Mouse (Mus musculus): ENCODE results near the gene Serpina1f. TPM values are rescaled to one million over a fixed set of nuclear protein-coding genes. Genes with fewer than 3 reads are reported as not detected.

The Serpina1f gene
- total RNA-seq (2023): not detected

DNA sequence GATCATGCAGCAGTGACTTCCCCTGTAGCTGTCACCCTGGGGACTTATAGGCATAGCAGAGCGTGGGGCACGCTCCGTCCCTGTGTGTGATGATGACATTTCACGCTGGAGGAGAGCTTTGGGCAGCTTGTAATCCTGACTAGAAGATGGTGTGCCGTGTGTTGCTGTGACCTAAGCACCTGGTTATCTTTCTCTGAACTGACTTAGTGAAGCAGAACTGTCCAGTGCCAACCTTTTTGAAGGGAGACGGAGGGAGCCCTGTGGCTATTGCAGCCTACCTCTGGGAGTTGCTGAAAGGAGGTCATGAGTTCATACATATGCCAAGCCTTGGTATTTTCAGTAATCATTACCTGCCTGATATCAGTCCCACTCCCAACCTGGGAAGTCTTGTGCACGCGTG, at the start of gene Serpina1f:
Serpina1f (minus strand) TSS at position 101 of the 400 bp plus-strand sequence.

DNA sequence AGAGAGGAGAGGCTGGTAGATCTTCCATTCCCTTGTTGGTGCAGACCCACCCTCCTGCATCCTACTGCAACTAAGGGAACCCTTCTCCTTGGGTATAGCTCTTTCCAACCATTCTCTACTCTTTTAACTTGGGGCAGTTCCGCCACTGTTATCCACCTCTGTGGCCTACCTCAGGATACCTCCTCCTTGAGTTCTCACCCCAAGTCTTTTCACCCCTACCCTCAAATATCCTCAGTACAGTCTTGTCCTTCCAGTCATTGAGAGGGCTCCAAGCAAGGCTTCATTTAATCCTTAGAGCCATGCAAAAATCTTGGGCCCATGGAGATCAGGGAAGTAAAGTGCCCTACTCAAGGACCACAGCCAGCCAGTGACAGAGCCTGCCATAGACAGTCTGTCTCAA, 19.3 kb downstream of the Serpina1f start, which contains the start of gene Serpina16:
Serpina16 (minus strand) TSS at position 101 of the 400 bp plus-strand sequence.

DNA sequence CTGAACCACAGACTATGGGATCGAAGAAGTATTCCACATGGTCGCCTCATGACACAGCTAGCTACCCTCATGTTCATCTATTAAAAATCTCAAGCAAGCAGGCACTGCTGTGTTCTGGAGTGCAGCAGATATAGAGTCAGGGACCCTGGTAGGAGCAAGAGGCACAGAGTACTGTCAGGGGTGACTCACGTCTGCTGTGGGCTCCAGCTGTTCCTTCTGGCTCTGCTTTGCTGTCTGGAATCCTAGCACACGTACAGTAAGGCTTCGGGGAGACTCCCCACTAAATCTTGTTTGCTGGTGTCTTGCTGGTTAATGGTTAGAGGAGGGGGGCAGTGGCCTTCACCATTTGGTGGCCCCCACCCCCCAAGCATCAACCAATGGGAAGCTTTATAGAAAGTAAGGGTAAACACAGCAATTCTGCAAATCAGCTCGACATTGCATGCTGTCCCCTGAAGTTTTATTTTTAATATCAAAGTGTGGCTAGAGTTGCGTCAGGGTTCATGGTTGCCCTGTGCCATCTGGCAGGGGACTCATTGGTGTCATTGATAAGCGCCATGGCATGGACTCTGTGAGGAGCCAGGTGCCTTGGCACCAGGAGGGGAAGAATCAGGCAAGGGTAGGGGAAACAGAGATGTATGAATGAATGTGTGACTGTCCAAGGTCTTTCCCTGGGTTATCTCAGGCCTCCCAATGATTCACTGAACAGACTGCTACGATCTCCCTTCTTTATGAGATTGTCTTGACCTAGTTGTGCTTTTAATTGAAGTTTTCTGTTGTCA, 38.3 kb downstream of the Serpina1f start, which contains the start of gene Serpina6:
Serpina6 (minus strand) TSS at position 365 of the 779 bp plus-strand sequence.

Other genes starting within 250 kb of the Serpina1f start
- not detected for gene Ifi27l2b, start 238.3 kb downstream of the Serpina1f start, total RNA-seq (2023)
- not detected for gene Ppp4r4, start 163.2 kb downstream of the Serpina1f start, total RNA-seq (2023)
- not detected for gene Serpina10, start 64.1 kb downstream of the Serpina1f start, total RNA-seq (2023)
- not detected for gene Serpina6, start 38.3 kb downstream of the Serpina1f start, total RNA-seq (2023)
- not detected for gene Serpina16, start 19.4 kb downstream of the Serpina1f start, total RNA-seq (2023)
- gene Serpina1d, start 78.1 kb upstream of the Serpina1f start, total RNA-seq (2023): not detected
- gene Serpina1b, start 134.8 kb upstream of the Serpina1f start, total RNA-seq (2023): not detected
- gene Serpina1a, start 168.0 kb upstream of the Serpina1f start, total RNA-seq (2023): not detected
- gene Serpina1c, start 209.4 kb upstream of the Serpina1f start, total RNA-seq (2023): not detected